Mouse (Mus musculus) intestine, postnatal 0 days (tissue): ENCODE results near the gene Adamtsl4. TPM values are rescaled to one million over a fixed set of nuclear protein-coding genes. Genes with fewer than 3 reads are reported as not detected.

Source experiments
- ATAC-seq: fragments of 200-750 bp; cut with Nextera tagmentation; 2 replicates; pipeline ENCODE4 v1.8.0; 2017; ENCODE audit warnings: mild to moderate bottlenecking, moderate TSS enrichment, moderate library complexity
- H3K27ac ChIP-seq: fragments of 300-500 bp; sonication (generic); 2 replicates; pipeline ENCODE4 v1.5.1; 2014; ENCODE audit warnings: mild to moderate bottlenecking, low read depth, low read length, moderate library complexity
- H3K27me3 ChIP-seq: fragments of 300-500 bp; sonication (generic); replicated peaks from 2 replicates; pipeline ENCODE4 v1.6.1; 2014; ENCODE audit warnings: low read length, mixed read lengths; ENCODE audit not compliant: control insufficient read depth, insufficient read depth
- H3K36me3 ChIP-seq: fragments of 300-500 bp; sonication (generic); 2 replicates; pipeline ENCODE4 v1.6.1; 2014; ENCODE audit warnings: mild to moderate bottlenecking, moderate library complexity; ENCODE audit not compliant: control insufficient read depth, insufficient read depth
- H3K4me1 ChIP-seq: fragments of 300-500 bp; sonication (generic); replicated peaks from 2 replicates; pipeline ENCODE4 v1.6.1; 2014; ENCODE audit warnings: antibody characterized with exemption, low read length, mixed read lengths; ENCODE audit not compliant: control insufficient read depth, insufficient read depth
- H3K4me2 ChIP-seq: fragments of 300-500 bp; sonication (generic); replicated peaks from 2 replicates; pipeline ENCODE4 v1.6.1; 2014; ENCODE audit warnings: low read depth, mild to moderate bottlenecking, moderate library complexity
- H3K4me3 ChIP-seq: fragments of 300-500 bp; sonication (generic); 2 replicates; pipeline ENCODE4 v1.5.1; 2014; ENCODE audit warnings: low read depth, low read length
- H3K9ac ChIP-seq: fragments of 300-500 bp; sonication (generic); 2 replicates; pipeline ENCODE4 v1.6.1; 2014; ENCODE audit warnings: mild to moderate bottlenecking, low read depth, low read length
- H3K9me3 ChIP-seq: fragments of 300-500 bp; sonication (generic); 2 replicates; pipeline ENCODE4 v1.6.1; 2016; ENCODE audit warnings: mixed run types; ENCODE audit not compliant: control insufficient read depth
- CTCF ChIP-seq: sonication (generic); IDR thresholded peaks from 2 replicates; pipeline ENCODE4 v1.5.1; 2016; ENCODE audit warnings: low read depth, mild to moderate bottlenecking, control low read depth, antibody characterized with exemption, moderate library complexity
- WGBS: fragments of 180-500 bp; shearing (Covaris S2); extraction: QIAGEN DNeasy Blood & Tissue Kit; methylation state at CpG from one replicate; pipeline ENCODE4 v1.1.7; 2014; 5-methylcytosine and 5-hydroxymethylcytosine counted together
- polyA plus RNA-seq: library from polyadenylated mRNA; unstranded; fragments of >200 nt; fragmentation: Nextera tagmentation; extraction: Ambion mirVana; gene quantifications from 2 replicates; pipeline ENCODE4 v1.2.1, GENCODE M21; 2015

The Adamtsl4 gene
- polyA plus RNA-seq, 1 experiment from 2014 or later, result 3.8 TPM

- no peak for TF ChIP-seq CTCF
- Histone ChIP-seq H3K4me1 (peaks cover 22% of the 10 kb centered on the region), H3K27me3 (no peaks in the 10 kb centered on the region), H3K4me3 (no peak overlapping the region), H3K36me3 (peaks cover 14% of the 10 kb centered on the region; the same call in 1 of the 2 replicates), H3K4me2 (peak overlapping the region; percentile 10; the same call in 1 of the 2 replicates), H3K9ac (no peak overlapping the region), H3K9me3 (no peaks in the 10 kb centered on the region), H3K27ac (peak overlapping the region; percentile 77)
- WGBS, result 47% methylated on average over 4 of the region's 4 CpGs
- ATAC-seq, result no peak
Observed at GRCm38 (mm10) chr3:95667521-95667920, 20.2 kb downstream of the Adamtsl4 start.

GRCm38 (mm10) chr3:95666124-95666844, 21.4 kb downstream of the Adamtsl4 start:
- WGBS, result 15% methylated on average over 6 of the region's 6 CpGs
- Histone ChIP-seq H3K9me3 (no peaks in the 10 kb centered on the region), H3K9ac (no peak overlapping the region), H3K4me2 (peak overlapping the region; percentile 4; the same call in 1 of the 2 replicates), H3K36me3 (peaks cover 14% of the 10 kb centered on the region; the same call in 1 of the 2 replicates), H3K4me3 (no peak overlapping the region), H3K27me3 (no peaks in the 10 kb centered on the region), H3K27ac (peak overlapping the region; percentile 42; the same call in 1 of the 2 replicates), H3K4me1 (peaks cover 17% of the 10 kb centered on the region)
- peak; percentile 34; the same call in 1 of the 2 replicates for ATAC-seq
- TF ChIP-seq CTCF, result no peak

- peaks cover 21% of the 10 kb centered on the region for H3K36me3 ChIP-seq
- peaks cover 17% of the 10 kb centered on the region for H3K4me1 ChIP-seq
Observed at GRCm38 (mm10) chr3:95664940-95665352, 22.8 kb downstream of the Adamtsl4 start.

GRCm38 (mm10) chr3:95663969-95664608, 23.6 kb downstream of the Adamtsl4 start:
- Histone ChIP-seq H3K27me3 (no peaks in the 10 kb centered on the region), H3K4me3 (no peak overlapping the region), H3K4me2 (no peak overlapping the region), H3K27ac (peak overlapping the region; percentile 47; the same call in 1 of the 2 replicates), H3K4me1 (peaks cover 17% of the 10 kb centered on the region), H3K9ac (no peak overlapping the region), H3K9me3 (no peaks in the 10 kb centered on the region), H3K36me3 (peaks cover 21% of the 10 kb centered on the region)
- no peak for TF ChIP-seq CTCF
- ATAC-seq, result no peak
- 85% methylated on average over 3 of the region's 3 CpGs for WGBS

More at GRCm38 (mm10) chr3:95664940-95665352, 22.8 kb downstream of the Adamtsl4 start:
- no peak for ATAC-seq
- H3K9me3 ChIP-seq, result no peaks in the 10 kb centered on the region
- no peak overlapping the region for H3K9ac ChIP-seq
- no peak overlapping the region for H3K4me3 ChIP-seq
- H3K27me3 ChIP-seq, result no peaks in the 10 kb centered on the region
- WGBS, result 82% methylated on average over 4 of the region's 4 CpGs
- no peak for TF ChIP-seq CTCF
- peak overlapping the region; percentile 47 for H3K27ac ChIP-seq
- no peak overlapping the region for H3K4me2 ChIP-seq

GRCm38 (mm10) chr3:95663486-95663885, 24.2 kb downstream of the Adamtsl4 start:
- Histone ChIP-seq H3K9ac (no peak overlapping the region), H3K36me3 (peaks cover 21% of the 10 kb centered on the region), H3K4me1 (peaks cover 17% of the 10 kb centered on the region), H3K27me3 (no peaks in the 10 kb centered on the region), H3K4me2 (no peak overlapping the region), H3K9me3 (no peaks in the 10 kb centered on the region), H3K27ac (no peak overlapping the region), H3K4me3 (no peak overlapping the region)
- TF ChIP-seq CTCF, result no peak
- no peak for ATAC-seq
- WGBS, result 87% methylated on average over 2 of the region's 2 CpGs

GRCm38 (mm10) chr3:95662724-95663449, 24.8 kb downstream of the Adamtsl4 start:
- Histone ChIP-seq H3K9ac (peak overlapping the region; percentile 8; the same call in 1 of the 2 replicates), H3K4me3 (peak overlapping the region; percentile 7; the same call in 1 of the 2 replicates), H3K27me3 (no peaks in the 10 kb centered on the region), H3K9me3 (no peaks in the 10 kb centered on the region), H3K36me3 (peaks cover 21% of the 10 kb centered on the region), H3K4me1 (peaks cover 17% of the 10 kb centered on the region), H3K27ac (peak overlapping the region; percentile 73; the same call in 1 of the 2 replicates), H3K4me2 (peak overlapping the region; percentile 71)
- 55% methylated on average over 7 of the region's 7 CpGs for WGBS
- no peak for ATAC-seq
- no peak for TF ChIP-seq CTCF
